Mouse (Mus musculus): Measurements from ENCODE around the gene Elmo2. TPM values are rescaled to one million over a fixed set of nuclear protein-coding genes. Genes with fewer than 3 reads are reported as not detected.

Elmo2 gene
- total RNA-seq, 2 experiments from 2014 or later: 27.1 to 36.9 TPM

GRCm38 (mm10) chr2:165325521-165326303 lies 567 bp downstream of the Elmo2 start:
- no peak for DNase-seq (ENCODE audit: low spot score in 2 of 2)

DNA sequence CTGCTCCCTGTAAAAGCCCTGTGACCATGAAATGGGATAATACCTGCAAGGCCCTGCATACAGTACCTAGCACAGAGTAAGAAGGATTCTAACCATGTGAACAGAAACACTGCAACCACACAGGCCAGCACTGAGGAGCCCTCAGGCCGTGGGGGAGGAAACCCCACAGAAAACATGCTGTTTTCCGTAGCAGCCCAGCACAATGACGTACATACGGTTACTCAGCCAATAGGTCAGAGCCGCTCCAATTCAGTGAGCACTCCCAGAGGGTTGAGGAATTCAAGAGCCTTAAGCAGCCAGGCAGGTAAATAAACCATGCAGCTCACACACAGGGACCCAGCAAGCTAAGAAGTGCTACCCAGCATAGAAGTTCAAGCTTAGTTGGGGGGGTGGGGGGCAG lies 2.4 kb downstream of the Elmo2 start:
- DNase-seq (ENCODE audit: low spot score in 2 of 2): no peak

DNA sequence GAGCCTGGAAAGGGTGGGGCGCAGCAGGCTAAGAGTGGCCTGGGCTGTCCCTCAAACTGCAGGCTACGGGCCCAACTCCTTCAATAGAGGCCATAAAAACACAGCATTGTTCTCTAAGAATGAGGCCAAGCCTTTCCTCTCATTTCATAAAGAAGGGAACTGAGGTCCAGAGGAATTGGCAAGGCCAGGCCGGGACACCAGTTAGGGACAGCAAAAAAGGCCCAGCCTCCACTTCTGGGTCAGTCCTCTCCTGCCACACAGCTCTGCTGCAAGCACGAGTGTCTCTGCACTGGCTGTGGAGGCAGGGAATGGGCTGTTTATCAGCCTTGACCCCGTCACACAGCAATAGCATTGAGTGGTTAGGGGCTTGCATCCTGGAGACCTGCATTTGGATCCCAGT lies 2.8 kb downstream of the Elmo2 start:
- DNase-seq (ENCODE audit: low spot score in 2 of 2): no peak

DNA sequence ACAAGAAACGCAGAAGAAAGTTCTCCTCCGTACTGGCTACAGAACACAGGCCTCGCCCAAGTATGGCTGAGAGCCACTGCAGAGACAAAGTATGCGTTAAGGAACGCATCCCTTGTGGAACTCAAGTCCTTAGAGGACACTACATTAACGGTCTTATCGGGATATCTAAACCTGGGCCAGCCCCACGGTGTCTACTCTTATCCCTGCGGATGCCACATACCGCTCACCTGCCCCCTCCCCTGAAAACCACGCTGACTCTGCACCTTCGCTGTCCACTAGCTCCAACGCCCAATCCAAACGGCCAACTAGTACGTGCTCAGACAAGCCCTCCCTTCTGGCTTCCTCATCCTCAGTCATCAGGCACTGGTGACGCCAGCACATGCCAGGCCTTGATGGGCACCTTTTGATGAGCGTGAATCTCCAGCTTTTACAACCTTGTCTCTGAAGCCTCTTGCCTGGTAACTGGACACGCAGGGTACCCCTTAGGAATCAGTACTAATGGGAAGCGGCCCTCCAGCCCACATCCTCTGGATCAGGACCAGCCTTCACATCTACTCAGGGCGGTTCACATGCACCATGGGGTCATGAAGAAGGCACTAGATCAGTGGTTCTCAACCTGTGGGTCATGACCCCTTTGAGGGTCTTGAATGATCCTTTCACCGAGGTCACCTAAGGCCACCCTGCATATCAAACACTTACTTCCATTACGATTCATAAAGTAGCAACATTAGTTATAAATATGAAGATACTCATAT lies 4.1 kb downstream of the Elmo2 start:
- no peak for DNase-seq (ENCODE audit: low spot score in 2 of 2)

- DNase-seq (ENCODE audit: low spot score in 2 of 2): no peak
Measured at GRCm38 (mm10) chr2:165321381-165321888, 4.8 kb downstream of the Elmo2 start.

DNA sequence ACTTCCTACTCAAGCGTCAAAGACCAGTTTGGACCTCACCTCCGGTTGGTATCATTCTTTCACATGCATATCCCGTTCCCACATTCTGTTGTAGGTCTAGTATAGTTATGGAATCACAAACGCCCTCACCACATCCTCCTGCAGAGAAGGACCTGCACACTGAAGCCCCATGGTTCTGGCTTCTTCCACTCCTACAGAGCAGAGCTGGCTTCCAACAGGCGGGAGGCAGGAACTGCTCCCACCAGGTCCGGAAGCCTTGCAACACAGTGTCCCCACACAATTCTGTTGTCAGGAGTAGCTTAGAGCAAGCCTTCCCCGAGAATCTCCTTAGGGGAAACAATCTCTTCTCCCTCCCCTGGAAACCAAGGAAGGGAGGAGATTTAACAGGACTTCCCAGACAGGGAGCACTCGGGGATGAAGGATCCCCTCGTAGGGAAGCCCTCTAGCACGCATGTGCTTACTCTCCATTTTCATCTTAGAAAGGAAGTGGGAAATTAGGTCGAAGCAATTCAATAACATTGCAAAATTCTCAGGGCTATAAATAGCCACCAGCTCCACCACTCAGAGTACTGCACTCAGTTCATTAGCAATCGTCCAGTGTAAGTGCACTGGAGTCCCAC lies 5.6 kb downstream of the Elmo2 start:
- DNase-seq (ENCODE audit: low spot score in 2 of 2): no peak

GRCm38 (mm10) chr2:165319503-165319902 lies 6.8 kb downstream of the Elmo2 start:
- no peak for DNase-seq (ENCODE audit: low spot score in 2 of 2)

DNA sequence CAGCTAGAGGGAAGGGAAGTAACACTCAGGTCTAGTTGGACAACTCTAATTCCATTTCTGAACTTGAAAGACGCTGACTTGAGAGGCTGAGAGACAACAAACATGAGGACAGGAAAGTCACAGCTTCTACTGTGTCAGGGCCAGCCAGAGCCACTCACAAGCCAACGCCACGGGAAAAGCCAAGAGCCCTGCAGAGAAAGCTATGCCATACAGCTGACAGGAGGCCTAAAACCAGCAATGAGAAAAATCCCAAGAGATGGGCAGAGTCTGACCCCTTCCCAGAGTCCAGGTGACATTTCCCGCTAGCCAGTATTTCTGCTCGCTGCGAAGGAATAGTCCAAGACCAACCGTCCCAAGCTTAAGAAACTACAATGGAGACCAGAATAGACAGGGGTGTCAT lies 7.3 kb downstream of the Elmo2 start:
- no peak for DNase-seq (ENCODE audit: low spot score in 2 of 2)

DNA sequence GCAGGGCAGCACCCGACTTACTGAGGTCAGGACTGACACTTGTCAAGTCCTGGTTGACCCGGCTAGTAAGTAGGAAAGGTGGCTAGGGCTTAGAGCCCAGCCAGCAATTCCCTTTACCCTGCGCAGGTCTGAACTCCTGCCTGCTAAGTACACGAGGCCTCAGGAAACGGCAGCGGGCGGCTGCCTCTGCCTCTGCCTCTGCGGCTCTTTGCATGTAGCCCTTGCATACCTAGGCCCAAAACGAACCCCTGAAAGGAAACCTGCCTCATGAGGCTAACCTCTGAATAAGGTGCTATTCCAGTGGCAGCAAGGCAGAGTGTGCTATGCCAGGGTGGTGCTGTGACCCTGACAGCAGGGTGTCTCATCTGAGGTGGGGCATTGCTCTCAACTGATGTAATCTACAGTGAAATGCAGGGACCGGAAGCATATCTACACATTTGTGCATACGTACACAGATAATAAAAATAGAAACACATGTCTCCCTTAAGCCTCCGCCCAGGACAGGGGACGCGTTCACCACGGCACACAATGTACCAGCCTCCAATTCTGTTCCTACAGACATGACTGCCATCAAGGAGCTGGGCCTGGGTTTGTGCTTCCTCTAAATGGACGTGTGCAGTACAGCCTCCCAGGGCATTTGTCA lies 8.5 kb downstream of the Elmo2 start:
- no peak for DNase-seq (ENCODE audit: low spot score in 2 of 2)

DNA sequence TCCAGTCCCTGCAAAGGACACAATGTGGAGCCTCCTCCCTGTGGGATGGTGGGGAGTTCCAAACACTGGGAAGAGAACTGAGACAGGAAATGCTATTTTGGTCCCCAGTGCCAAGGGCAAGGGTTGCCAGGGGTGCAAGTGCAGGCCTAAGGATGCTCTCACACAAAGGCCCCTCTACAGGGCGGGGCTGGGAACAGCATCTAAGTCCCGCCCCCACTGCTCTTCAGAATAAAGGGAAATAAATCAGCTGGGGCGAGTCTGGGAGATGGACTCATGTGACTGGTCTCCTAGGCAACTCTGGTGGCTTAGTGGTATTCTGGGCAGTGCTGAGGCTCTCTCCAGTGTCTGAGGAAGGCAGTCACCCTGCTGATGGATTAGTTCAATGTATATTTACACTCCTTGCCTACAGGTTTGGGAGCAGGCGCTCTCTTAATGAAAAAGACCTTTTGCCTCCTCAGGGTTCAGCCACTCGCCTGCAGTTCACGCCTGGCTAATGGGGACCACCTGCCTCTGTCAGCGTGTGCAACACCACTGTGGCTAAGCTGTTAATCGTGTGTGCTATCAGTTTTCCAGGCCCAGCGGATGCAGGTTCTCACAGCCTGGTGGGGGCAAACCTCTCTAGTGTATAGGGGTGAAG lies 9.3 kb downstream of the Elmo2 start:
- DNase-seq (ENCODE audit: low spot score in 2 of 2): no peak

DNA sequence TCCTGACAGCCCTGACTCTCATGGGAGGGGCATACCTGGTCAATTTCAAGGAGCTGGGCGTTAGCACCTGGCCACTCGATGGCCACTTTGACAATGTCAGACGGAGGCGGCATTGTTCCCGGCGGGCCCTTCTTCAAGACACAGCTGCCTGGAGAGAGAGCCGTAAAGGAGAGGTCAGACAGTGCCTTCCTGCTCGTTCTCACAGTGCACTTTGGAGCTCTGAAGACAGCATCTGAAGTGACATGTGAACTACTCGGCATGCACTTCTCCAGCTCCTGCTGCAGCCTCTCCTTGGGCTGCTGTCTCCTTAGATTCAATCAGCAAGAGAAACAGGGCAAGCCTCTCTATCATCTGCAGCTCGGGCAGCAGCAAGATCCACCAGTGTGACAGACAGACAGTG lies 10.1 kb downstream of the Elmo2 start:
- no peak for DNase-seq (ENCODE audit: low spot score in 2 of 2)

GRCm38 (mm10) chr2:165314197-165314596 lies 12.1 kb downstream of the Elmo2 start:
- no peak for DNase-seq (ENCODE audit: low spot score in 2 of 2)

DNA sequence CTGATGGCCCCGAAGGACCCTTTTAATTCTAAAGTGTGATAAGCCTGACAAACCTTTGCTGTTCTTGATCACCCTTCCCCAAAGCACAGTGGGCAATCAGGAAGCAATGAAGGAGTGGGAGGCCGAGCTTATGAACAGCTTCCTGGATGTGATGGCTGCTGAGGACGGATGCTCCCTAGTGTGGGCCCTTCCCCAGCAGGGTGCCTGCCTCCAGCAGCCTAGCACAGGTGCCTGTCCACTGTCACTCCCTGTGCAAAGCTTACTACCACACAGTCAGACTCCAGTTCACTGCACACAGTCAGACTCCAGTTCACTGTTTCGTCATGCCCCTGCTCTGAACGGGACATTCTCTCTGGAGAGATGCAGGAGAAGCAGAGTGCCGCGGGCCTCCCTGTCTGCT lies 13.9 kb downstream of the Elmo2 start:
- no peak for DNase-seq (ENCODE audit: low spot score in 2 of 2)

DNA sequence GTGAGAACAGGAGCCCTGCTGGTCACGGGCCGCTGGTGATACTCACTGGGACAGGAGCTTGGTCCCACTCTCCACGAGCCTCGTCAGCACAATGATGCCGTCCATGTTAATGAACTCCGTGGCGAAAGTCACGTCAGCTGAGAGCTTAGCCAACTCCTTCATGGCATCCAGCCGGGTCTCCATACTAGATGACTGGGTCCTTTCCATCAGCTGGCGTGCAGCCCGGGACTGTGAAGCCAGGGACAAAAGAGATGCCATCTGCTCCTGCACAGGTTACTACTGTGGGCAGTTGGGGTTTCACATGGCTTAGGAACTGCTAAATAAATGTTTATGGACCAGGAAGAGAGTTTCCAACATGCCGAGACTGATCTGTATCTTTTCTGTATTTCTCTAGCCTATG lies 14.7 kb downstream of the Elmo2 start:
- no peak for DNase-seq (ENCODE audit: low spot score in 2 of 2)

- DNase-seq (ENCODE audit: low spot score in 2 of 2): no peak
Measured at GRCm38 (mm10) chr2:165310818-165311425, 15.4 kb downstream of the Elmo2 start.

DNA sequence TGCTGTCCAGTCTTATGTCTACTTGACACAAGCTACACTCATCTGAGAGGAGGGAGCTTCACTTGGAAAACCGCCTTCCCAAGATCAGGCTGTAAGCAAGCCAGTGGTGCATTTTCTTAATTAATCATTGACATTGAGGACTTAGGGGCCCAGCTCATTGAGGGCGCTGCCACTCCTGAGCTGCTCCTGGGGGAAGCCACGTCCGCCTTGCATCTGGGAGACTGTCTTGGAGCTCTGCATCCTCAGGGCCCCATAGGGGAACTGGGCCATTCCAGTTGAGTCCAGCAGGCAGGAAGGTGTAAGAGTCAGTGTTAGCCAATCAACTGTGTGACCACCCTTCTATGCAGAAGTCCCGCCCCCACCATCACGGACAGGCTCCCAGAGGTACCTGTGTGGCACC lies 18.5 kb downstream of the Elmo2 start:
- DNase-seq (ENCODE audit: low spot score in 2 of 2): no peak

DNA sequence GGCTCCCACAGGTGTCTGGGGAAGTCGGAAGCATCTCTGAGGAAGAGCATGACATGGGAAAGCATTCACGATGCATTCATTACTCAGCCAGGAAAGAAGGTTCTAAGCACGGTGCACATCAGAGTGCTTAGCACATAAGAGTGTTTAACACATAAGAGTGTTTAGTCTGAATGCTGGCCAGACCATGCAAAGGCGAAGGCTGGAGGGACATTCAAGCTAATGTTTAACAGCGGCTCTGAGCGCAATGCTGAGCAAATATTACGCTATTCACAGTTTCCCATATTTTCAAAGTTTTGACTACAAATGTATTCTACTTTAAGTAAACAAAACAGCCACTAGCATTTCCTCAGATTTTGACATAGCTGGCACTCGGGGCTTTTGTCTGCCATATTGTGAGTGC lies 20.8 kb downstream of the Elmo2 start:
- no peak for DNase-seq (ENCODE audit: low spot score in 2 of 2)

GRCm38 (mm10) chr2:165304819-165305218 lies 21.5 kb downstream of the Elmo2 start:
- no peak for DNase-seq (ENCODE audit: low spot score in 2 of 2)

DNA sequence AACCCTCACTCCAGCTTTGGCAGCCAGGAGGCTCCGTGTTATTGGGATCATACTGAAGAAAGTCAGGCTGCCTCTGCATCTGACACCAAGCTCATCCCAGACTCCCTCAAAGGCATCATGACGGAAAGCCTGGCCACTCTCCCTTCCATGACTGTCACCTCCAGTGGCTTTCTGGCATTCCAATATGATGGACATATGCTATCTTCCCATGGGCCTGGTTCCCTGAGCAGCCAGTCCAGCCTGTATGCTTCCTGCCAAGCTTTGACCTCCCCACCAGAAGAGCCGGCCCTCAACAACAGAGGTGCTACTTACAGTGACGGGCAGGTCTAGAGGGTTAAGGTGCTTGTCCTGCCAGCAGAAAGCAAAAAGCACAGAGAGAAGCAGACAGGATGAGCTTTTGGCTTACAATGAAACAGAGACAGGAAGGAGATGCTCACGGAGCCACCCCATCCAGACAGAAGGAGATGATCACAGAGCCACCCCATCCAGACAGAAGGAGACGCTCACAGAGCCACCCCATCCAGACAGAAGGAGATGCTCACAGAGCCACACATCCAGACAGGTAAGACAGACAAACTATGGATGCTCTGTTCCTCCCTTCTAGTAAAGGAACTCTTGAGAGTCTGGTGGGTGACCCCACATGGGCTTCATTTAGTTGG lies 22.8 kb downstream of the Elmo2 start:
- DNase-seq (ENCODE audit: low spot score in 2 of 2): no peak

DNA sequence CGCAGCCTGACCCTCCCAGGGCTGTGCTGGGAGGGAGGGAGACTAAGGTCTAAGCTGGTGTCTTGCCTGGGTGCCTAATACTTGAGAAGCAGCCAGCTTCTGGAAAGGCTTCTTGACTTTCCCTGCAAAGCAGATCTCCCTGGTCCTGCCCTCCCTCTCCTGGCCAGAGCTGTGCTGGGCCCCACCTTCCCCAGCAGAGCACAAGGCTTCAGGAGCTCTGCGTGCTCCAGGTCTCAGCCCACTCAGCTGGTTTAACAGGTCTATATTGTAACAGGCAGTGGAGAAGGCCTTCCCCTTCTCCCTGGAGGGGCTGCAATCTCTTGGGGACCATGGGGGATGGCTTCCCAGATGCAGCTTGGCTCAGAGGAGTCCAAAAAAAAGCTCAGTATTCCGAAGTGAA lies 24.9 kb downstream of the Elmo2 start:
- no peak for DNase-seq (ENCODE audit: low spot score in 2 of 2)

Measured in gastrocnemius, postnatal 4 days (tissue).